In genomic region chr16:21339460-21340081, GRCm38 (mm10) we compare ENCODE assay signal across 8 mouse cellular contexts.
DNase-seq lines count a peak whose midpoint lies in the region; ATAC-seq and TF ChIP-seq lines count a peak whose summit lies in the region.

No protein-coding gene starts in this region.

- TF ChIP-seq CTCF in lung, adult 2 months (IDR thresholded peaks at IDR 0.05; ENCODE audit: insufficient read depth, low read length), result no peak

- 27% methylated on average over 11 of the region's 11 CpGs for WGBS in embryonic facial prominence, embryonic 11.5 days
- 33% methylated on average over 11 of the region's 11 CpGs for WGBS in heart, embryonic 10.5 days
- WGBS in lung, adult 2 months, result 33% methylated on average over 11 of the region's 11 CpGs

- no peaks in the 10 kb centered on the region for H3K27me3 ChIP-seq in embryonic facial prominence, embryonic 11.5 days (ENCODE audit: control insufficient read depth, insufficient read depth, low read length)
- no peaks in the 10 kb centered on the region for H3K27me3 ChIP-seq in heart, embryonic 10.5 days (ENCODE audit: insufficient read depth, poor library complexity, severe bottlenecking)

- peak; percentile 89 for ATAC-seq in embryonic facial prominence, embryonic 11.5 days (replicated peaks; ENCODE audit: insufficient number of reproducible peaks, low FRiP score, low TSS enrichment, low read depth)

- H3K36me3 ChIP-seq in embryonic facial prominence, embryonic 11.5 days (replicated peaks; ENCODE audit: control insufficient read depth, insufficient read depth, low read depth, low read length), result no peaks in the 10 kb centered on the region
- no peaks in the 10 kb centered on the region for H3K36me3 ChIP-seq in heart, embryonic 10.5 days

- H3K4me2 ChIP-seq in embryonic facial prominence, embryonic 11.5 days (ENCODE audit: low read depth, low read length), result no peak overlapping the region

- peak overlapping the region; percentile 2; the same call in 1 of the 2 replicates for H3K9ac ChIP-seq in embryonic facial prominence, embryonic 11.5 days (replicated peaks; ENCODE audit: low read length)

- H3K9me3 ChIP-seq in embryonic facial prominence, embryonic 11.5 days (replicated peaks; ENCODE audit: control insufficient read depth, low read length), result no peaks in the 10 kb centered on the region
- H3K9me3 ChIP-seq in heart, embryonic 10.5 days, result no peaks in the 10 kb centered on the region

- H3K4me3 ChIP-seq in embryonic facial prominence, embryonic 11.5 days (ENCODE audit: low read depth, low read length), result no peak overlapping the region
- H3K4me3 ChIP-seq in heart, embryonic 10.5 days, result no peak overlapping the region
- H3K4me3 ChIP-seq in lung, adult 2 months (replicated peaks; ENCODE audit: extremely low read depth, low read depth, low read length), result no peak overlapping the region

- peaks cover 10% of the 10 kb centered on the region; the same call in 1 of the 2 replicates for H3K4me1 ChIP-seq in embryonic facial prominence, embryonic 11.5 days (ENCODE audit: control insufficient read depth, insufficient read depth, low read length)
- H3K4me1 ChIP-seq in heart, embryonic 10.5 days, result peaks cover 22% of the 10 kb centered on the region
- H3K4me1 ChIP-seq in lung, adult 2 months (ENCODE audit: control insufficient read depth, insufficient read depth, low read length), result peaks cover 15% of the 10 kb centered on the region

- H3K27ac ChIP-seq in embryonic facial prominence, embryonic 11.5 days (replicated peaks; ENCODE audit: low read depth, low read length), result peak overlapping the region; percentile 65
- H3K27ac ChIP-seq in heart, embryonic 10.5 days, result peak overlapping the region; percentile 84

- TF ChIP-seq POLR2A in lung, adult 2 months (IDR thresholded peaks at IDR 0.05; ENCODE audit: borderline replicate concordance, extremely low read depth, low read depth, low read length), result no peak

- DNase-seq in heart, adult 11 months, result peak; percentile 95
- no peak for DNase-seq in heart, adult 8-10 months (ENCODE audit: low spot score)
- DNase-seq in embryonic facial prominence, embryonic 11.5 days (ENCODE audit: low spot score), result peak; percentile 69
- no peak for DNase-seq in heart, embryonic 10.5 days (ENCODE audit: low spot score)
- peak; percentile 63 for DNase-seq in kidney, postnatal 10 days
- DNase-seq in lung, adult 2 months, result peak; percentile 70
- DNase-seq in ovary, postnatal 10 days (ENCODE audit: low spot score), result peak; percentile 59
- no peak for DNase-seq in thymus, postnatal 10 days (ENCODE audit: low spot score in 2 of 2)

Comparison
In these comparisons a context has a peak if more than half of its experiments do, and no peak if none do; other contexts are left out.
1. DNase-seq: peak in heart, adult 11 months (single experiment), embryonic facial prominence, embryonic 11.5 days (single experiment), kidney, postnatal 10 days (single experiment), lung, adult 2 months (single experiment) and ovary, postnatal 10 days (single experiment); none in heart, adult 8-10 months (single experiment), heart, embryonic 10.5 days (single experiment) and thymus, postnatal 10 days (0 of 2).